ENCODE assay signal across 31 mouse cellular contexts in the genomic region with DNA sequence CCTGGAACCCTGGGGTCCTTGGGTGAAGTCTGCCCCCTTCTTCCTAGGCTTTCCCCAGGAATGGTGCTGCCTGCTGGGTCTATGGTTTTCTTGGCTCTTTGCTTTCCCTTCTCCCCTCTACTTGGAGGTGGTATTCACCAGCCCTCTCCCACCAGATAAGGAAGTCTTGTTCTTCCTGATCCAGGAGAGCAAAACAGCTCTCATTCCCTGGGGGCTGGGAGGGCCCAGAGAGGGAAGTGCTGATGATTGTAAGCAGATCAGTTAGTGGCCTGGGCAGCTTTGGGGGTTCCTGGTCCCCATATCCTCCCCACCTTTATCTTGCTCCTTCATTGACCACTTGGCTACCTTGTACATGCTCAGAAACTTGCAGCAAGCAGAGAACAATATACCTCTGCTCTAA.
"Had no signal": no experiment of that assay in that cellular context is flagged by ENCODE, and none has a peak within 500 bp of the region (broad histone marks: within the 10 kb centered on the region; RNA-seq: fewer than 3 reads in every experiment).

No protein-coding gene starts in this region.

- H3K27ac ChIP-seq: heart, embryonic 13.5 days; heart, embryonic 15.5 days; hindbrain, embryonic 10.5 days; hindbrain, embryonic 12.5 days; hindbrain, embryonic 13.5 days; hindbrain, embryonic 14.5 days; hindbrain, embryonic 15.5 days; hindbrain, postnatal 0 days; intestine, embryonic 15.5 days; kidney, embryonic 15.5 days; kidney, postnatal 0 days; layer of hippocampus, adult 2 months; left cerebral cortex, adult 2 months had no signal

- H3K4me3 ChIP-seq: heart, embryonic 13.5 days; heart, embryonic 15.5 days; hindbrain, embryonic 10.5 days; hindbrain, embryonic 12.5 days; hindbrain, embryonic 13.5 days; hindbrain, embryonic 15.5 days; intestine, embryonic 15.5 days; kidney, embryonic 15.5 days; layer of hippocampus, adult 2 months; left cerebral cortex, adult 2 months had no signal

- H3K36me3 ChIP-seq: heart, embryonic 13.5 days; heart, embryonic 15.5 days; hindbrain, embryonic 10.5 days; hindbrain, embryonic 12.5 days; hindbrain, embryonic 13.5 days; hindbrain, embryonic 15.5 days; intestine, embryonic 15.5 days; kidney, embryonic 15.5 days had no signal

- H3K4me1 ChIP-seq: heart, embryonic 13.5 days; heart, embryonic 15.5 days; hindbrain, embryonic 10.5 days; hindbrain, embryonic 12.5 days; hindbrain, embryonic 13.5 days; hindbrain, embryonic 15.5 days; intestine, embryonic 15.5 days; kidney, embryonic 15.5 days had no signal

- H3K9ac ChIP-seq: heart, embryonic 13.5 days; heart, embryonic 15.5 days; hindbrain, embryonic 12.5 days; hindbrain, embryonic 13.5 days; hindbrain, embryonic 14.5 days; hindbrain, embryonic 15.5 days; intestine, embryonic 15.5 days; kidney, embryonic 15.5 days had no signal

- DNase-seq: heart, postnatal 14 days; heart, postnatal 4 days; kidney, adult 11 months; kidney, adult 18-20 months; kidney, adult 2 months; kidney, adult 8-10 months; kidney, adult 9 months; kidney, postnatal 10 days; kidney, postnatal 14 days; kidney, postnatal 25 days; kidney, postnatal 36 days; kidney, postnatal 4 days; layer of hippocampus, adult 9-11 months; layer of hippocampus, postnatal 36 days had no signal

- ATAC-seq: hindbrain, embryonic 16.5 days; hindbrain, postnatal 0 days; inflammation-experienced regulatory T-cells, adult 6 months; intestine, embryonic 15.5 days; intestine, embryonic 16.5 days; intestine, postnatal 0 days had no signal

- H3K9me3 ChIP-seq: heart, embryonic 13.5 days; heart, embryonic 15.5 days; hindbrain, embryonic 10.5 days; hindbrain, embryonic 12.5 days; hindbrain, embryonic 13.5 days; hindbrain, embryonic 15.5 days; intestine, embryonic 15.5 days; kidney, embryonic 15.5 days had no signal

- H3K4me2 ChIP-seq: heart, embryonic 13.5 days; heart, embryonic 15.5 days; hindbrain, embryonic 12.5 days; hindbrain, embryonic 13.5 days; hindbrain, embryonic 14.5 days; hindbrain, embryonic 15.5 days; intestine, embryonic 15.5 days; kidney, embryonic 15.5 days had no signal
